Mouse (Mus musculus) cerebellum, adult 2 months (tissue): ENCODE measurements around the gene Gsdma2.

Experiments used
- CTCF ChIP-seq: fragments of 200-500 bp; IDR thresholded peaks from 2 replicates; pipeline ENCODE4 v1.5.1; 2011; ENCODE audit warnings: low read depth, mild to moderate bottlenecking, control low read depth, low read length, moderate library complexity, borderline replicate concordance; ENCODE audit not compliant: insufficient read depth
- POLR2A ChIP-seq: fragments of 200-500 bp; IDR thresholded peaks from 2 replicates; pipeline ENCODE4 v1.6.1; 2011; ENCODE audit warnings: low read length, control low read depth, borderline replicate concordance; ENCODE audit not compliant: insufficient read depth

DNA sequence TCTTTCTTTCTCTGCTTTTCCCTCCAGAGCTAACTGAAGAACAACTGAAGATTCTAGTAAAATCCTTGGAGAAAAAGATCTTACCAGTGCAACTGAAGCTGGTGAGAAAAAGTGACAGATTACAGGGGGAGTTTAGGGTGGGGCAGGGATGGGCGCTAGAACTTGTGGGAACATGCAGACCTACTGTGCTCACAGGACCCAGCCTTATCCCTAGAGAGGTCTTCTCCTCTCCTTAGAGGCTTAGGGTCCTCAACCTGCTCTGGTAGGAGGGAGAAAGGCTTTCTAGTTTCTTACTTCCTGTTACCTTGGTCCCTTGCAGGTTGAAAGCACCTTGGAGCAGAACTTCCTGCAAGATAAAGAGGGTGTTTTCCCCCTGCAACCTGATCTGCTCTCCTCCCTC is 9.1 kb upstream of the Gsdma2 start:
- TF ChIP-seq CTCF (no peak), POLR2A (no peak)
